Mouse (Mus musculus) T-cell, adult 2 months (primary cell): ENCODE results near the gene Ctsd.
"Not testable (repeated sequence)": the region's sequence is repeated elsewhere in the genome, so short reads cannot be mapped to it uniquely, and the experiment has no call there.

Experiments
- DNase-seq: peaks from one replicate; pipeline ENCODE4 v3.0.0; 2022; ENCODE audit warnings: low spot score

Ctsd gene

DNA sequence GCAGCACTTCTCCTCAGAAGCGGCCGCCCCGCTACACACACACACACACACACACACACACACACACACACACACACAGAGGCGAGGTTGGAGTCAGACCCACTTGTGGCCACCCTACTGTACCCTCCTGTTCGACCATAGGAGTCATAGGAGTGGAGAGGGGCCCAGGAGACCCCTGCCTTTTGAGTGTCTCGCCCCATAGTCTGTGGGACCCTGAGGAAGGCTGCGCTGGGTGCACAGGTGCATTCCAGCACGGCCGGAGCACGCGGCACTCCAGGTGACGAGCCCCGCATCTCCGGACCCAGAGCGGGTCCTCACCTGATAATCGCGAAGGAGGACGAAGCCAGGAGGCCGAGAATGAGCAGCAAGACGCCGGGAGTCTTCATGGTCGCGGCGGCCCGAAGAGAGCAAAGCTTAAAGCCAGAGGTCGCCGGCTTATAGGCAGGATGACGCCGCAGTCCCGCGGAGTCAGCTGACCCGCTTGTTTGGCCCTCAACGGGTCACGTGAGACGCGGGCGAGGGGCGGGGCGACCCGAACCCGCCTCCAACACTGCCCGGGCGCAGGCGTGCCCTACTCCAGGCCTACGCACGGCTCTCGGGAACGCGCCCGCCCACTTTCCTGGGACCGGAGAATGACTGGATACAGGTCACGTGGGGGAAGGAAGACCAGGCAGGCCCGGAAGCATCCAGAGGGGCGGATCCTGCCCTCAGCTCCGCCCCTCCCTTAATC lies at the start of gene Ctsd:
TSS of gene Ctsd (minus strand) at position 620 of the 730 bp plus-strand sequence.
- DNase-seq = peak; percentile 87

DNA sequence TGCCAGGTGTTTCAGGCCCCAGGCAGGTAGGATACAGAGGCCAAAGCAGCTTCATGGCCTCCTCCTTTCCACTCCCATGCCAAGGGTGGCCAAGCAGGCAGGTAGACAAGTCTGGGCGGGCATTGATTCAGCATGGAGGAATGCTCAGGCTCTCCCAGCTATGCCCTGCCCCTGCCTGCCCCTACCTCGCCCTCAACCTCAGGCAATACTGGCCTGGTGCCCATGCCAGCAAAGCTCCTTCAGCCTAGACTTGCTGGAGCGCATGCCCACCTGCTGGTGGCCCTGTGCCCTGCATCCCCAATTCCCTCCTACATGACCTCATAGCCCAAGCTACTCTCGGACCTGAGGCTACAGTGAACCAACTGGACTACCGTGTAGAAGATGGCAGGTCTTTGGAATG lies 49.5 kb upstream of the Ctsd start:
- no peak for DNase-seq

DNA sequence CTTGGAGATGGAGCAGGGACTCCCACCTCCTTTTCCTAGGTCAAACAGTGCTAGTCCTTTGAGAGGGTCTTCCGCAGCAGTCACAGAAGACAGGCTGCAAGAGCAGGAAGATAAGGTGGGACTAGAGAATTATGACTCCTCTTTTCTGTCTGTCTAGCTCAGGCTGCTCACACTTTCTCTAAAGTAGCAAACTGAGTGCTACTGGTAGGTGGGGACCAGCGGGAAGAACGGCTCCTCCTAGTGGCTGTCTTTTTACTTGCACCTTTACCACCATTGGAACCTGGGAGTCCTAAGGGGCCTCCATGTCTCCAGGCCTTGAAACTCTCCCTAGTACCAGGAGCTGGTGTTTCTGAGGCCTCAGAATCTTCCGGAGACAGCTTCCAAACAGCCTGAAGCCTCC lies 47.7 kb upstream of the Ctsd start:
- peak; percentile 67 for DNase-seq

DNA sequence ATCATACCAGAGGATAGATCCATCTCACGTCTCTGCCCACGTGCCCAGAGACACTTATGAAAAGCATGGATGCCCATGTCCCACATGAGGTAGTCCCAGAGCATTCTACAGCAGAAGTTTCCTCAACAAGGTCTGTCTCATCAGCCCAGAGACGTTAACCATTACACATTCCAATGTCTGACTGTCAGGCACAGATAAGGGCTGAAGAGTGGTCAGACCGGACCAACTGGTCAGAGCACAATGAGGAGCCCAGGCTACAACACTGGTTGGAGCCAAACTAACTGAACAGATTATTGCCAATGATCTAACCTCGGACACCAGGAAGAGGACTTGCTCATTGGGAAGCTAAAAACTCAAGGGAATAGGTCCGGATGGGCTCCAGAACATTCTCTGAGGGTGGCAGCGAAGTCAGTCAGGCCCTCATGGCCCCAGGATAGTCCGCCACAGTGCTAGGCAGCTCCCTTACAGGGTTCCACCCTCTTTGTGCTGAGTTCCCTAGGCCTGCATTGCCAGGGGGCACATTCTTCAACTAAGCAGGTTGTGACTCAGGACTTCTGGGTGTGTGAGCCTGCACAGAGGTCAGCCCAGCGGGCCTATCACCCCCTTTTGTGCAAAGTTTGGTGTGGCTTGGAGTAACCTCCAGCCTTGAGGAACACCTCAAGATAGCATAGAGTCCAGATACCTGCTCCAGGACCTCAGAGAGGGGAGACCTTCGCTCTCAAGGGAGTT lies 46.5 kb upstream of the Ctsd start, which contains the start of gene Syt8:
TSS of gene Syt8 (plus strand) at position 714 of the 729 bp plus-strand sequence.
- no peak for DNase-seq

DNA sequence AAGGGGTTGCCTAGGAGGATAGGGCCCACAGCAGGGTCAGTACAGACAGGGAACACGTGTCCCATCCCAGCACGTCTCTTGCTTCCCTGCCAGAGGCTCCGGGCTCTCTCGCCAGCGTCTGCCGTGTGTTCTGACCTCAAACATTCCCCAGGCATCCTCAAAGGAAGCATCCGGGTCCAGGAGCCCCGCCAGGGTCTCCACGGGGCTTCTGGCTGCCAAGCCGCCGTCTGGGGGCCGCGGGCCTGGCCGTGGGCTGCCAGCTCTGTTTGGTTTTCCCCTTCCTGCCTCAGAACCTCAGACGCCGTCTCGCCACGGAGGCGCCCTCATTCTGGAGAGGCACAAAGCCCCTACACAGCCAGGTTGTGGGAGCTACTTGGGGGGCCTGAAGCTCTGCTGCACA lies 45.8 kb upstream of the Ctsd start:
- DNase-seq = no peak

DNA sequence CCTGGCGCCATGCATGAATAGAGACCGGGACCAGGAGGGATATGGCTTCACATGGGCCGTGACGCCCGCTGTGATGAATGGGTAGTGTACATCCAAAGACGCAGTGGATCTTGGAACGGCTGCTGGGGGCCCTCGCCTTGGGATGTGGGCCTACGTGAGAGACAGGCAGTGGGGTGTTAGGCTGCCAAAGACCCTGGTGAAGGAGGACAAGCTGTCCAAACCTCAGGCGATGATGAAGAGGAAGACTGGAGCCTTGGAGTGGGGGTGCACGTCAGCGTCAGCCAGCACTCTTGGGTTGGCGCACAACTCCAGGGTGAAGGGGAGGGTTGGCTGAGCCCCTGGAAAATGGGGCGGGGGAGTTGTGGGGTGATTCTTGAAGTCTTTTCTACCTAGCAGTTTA lies 43.3 kb upstream of the Ctsd start:
- DNase-seq = no peak

DNA sequence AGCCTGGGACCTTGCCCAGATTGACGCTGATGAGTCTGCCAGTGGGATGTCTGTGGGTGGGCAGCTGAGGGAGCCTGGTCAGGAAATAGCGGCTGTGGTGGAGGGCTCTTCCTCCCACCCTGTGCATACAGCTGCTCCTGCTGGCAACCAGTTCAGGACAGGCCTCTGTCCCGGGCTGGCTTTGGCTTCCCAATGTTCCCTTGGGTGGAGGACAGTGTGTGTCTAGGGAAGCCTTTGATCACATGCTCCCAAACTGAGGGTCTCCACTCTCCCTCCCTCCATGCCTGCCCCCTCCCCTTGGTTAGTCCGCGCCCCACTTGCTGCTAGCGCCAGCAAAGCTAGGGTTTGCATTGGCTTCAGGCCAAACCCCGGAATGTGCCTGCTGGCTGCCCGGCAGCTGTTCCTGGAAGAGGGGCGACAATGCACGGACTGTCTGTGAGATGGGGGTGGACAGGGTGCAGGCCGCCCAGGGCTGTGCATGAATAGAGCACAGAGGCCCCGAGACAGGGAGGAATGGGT lies 42.4 kb upstream of the Ctsd start:
- no peak for DNase-seq

DNA sequence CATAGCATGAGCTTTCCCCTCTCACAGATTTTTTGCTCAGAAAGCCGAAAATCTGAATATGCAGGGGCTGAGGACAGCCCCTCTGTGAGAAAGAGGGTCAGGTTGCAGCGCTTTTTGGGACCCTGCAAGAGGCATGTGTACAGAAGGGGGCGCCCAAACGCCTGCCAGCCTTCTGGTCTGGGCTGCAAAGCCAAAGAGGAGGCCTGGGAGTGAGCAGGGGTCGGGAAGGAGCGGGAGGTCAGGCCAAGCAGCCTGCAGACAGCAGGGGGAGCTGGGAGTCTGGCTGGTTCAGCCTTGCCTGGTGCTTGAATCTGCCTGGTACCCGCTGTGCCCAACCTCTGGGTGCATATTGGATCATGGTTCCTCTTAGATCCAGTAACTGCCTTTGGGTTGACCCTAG lies 40.4 kb upstream of the Ctsd start:
- DNase-seq = no peak

DNA sequence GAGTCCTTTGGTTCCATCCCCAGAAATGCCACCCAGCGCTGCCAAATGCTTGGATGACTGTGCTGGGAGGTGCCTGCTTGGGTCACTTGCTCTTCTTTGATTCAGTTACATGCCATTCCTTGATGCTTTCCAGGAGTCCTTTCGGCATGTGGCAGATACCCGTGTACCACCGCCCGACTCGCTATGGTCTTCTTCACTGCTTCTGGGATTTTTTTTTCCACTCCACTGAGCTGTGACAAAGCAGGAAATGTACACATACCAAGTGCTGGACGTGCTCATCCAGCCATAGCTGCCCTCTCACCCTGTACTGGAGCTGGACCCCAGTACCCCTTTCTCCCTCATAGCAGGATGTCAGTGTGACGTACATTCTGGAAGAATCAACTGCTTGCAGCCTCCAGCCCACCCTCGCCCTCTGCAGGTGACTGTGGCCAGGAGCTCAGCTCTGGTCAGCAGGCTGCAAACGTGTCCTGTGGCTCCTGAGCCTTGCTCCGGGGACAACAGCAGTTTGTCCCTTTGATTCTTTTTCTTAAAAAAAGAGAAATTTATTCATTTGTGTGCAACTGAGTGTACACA lies 37.9 kb upstream of the Ctsd start:
- no peak for DNase-seq

DNA sequence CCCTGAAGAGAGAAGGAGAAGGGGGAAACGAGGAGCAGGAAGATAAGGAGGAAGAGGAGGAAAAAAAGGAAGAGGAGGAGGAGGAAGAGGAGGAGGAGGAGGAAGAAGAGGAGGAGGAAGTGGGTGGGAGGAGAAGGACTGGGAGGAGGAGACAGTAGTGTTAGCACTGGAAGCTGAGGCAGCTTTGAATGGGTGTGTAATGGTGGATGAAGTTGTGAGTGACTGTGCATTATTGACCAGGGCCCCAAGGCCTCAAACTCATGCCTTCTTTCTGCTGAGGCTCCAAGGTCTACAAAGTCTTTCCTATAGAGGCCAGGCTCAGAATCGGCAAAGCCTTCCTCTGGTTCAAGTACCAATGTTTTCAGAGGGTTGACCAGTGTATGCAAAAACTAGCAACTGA lies 34.0 kb upstream of the Ctsd start:
- no peak for DNase-seq

DNA sequence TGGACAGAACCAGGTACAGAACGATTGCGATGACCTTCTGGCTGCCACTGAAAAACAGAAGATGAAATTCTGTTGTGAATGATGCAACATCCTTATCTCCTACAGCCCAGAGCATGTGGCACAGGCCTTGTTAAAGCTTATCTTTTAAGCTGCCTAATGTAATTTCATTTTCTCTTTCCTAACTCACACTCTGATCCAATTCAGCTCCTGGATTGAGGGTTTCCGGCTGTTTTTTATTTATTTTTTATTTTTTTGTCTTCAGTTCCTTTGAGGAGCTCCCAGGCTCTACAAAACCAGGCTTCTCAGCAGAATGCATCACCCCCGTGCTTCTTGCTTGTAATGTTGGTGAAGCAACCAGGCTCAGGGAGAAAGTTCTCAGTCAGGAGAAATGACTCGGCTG lies 32.0 kb upstream of the Ctsd start:
- DNase-seq = no peak

DNA sequence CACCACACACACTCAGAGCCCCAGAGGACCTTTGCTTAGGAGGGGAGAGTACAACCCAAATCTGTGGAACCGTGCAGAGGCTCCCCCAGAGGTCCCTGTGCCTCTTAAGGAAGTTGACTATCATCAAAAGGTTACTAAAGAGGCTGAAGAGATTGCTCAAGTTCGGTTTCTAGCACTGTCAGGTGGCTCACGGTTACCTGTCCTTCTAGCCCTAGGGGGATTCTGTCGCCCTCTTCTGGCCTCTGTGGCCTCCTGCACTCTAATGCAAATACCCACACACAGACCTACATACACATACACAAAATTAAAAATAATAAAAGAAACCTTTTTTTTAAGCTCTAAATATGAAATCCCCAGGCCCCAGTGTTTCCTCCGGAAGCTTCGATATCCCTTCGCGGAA lies 30.8 kb upstream of the Ctsd start:
- DNase-seq = no peak

DNA sequence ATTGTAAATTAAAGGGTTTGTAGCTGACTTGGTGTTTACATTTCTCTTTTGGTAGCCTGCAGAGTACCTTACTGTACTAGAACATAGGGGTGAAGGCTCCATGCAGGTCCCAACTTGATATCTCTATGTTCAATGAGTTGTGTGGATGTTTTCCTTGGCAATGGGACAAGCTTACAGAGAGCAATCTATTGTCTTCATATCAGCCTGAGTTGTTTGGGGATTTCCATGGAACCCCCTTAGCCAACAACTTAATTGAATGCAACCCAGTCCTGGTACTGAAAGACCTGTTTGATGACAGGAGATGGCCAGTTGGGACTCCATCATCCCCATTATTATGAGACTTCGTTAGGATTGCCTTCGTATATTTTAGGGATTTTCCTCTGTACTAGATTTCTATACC lies 30.2 kb upstream of the Ctsd start:
- DNase-seq = no peak

DNA sequence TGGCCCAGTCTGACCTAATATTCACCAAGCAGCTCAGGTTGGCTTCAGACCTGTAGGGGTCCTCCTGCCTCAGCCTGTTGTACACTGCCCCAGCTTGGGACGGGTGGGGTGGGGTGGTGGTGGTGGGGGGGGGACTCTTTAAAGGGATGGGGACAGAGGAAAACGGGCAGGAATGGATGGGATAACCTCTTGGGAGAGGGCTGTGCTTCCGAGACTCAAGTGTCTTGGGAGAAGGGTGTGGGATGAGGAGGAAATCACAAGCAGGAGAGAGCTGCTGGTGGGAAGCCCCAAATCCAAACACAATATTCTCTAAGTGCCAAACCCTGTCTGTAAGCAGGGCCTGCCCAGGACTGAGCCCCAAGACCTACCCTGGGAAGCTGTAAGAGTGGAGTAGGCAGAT lies 28.4 kb upstream of the Ctsd start:
- no peak for DNase-seq

DNA sequence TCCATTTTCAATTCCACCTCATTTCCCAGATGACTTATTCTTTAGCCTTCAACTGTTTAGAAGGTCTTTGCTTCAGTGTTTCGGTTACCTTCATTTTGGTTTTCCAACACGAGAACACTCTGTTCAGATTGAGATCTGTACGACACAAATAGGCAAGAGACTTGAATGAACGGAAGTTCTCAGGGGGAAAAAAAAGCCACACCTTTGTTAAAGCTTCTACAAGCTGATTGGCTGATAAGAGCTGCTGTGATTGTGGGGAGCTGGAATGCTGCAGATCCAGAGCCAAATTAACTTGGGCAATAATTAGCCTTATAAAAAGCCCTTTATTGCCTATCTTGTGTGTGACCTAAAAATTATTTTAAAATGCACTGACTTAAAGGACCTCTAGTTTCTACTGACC lies 27.5 kb upstream of the Ctsd start:
- DNase-seq = no peak

DNA sequence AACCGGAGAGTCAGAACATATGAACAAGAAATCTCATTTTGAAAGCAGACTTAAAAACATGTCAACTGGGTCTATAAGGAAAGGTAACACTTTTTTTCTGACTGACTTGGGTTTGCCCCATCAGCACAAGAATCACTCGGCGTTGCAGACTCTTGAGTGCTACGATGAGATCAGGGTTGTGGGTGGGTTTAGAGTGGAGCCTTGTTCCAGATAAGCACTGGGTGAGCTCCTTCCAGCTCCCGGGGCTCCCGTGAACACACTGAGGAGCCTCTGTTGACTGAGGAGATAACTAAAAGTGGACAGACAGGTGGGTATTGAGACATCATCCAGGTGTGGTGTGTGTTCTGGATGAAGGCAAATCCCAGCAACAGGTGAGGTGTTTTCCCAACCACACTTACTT lies 25.4 kb upstream of the Ctsd start:
- DNase-seq = no peak

DNA sequence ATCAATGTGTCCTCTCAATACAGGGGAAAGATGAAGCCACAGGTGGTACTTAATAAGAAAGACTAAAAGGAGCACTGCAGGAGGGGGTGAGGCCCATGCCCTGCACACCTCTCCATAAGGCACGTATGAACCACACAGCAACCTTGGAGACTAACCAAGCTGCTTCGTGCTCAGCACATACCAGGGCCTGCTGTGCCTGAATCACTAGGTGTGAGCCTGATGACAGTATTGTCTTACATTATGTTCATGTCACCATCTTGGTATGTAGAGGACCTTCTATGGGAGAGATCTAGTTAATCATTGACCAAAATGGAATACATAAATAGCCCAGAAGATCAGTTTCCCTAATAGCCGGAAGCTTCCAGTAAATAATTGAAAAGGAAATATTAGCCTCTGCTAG lies 21.8 kb upstream of the Ctsd start:
- no peak for DNase-seq

DNA sequence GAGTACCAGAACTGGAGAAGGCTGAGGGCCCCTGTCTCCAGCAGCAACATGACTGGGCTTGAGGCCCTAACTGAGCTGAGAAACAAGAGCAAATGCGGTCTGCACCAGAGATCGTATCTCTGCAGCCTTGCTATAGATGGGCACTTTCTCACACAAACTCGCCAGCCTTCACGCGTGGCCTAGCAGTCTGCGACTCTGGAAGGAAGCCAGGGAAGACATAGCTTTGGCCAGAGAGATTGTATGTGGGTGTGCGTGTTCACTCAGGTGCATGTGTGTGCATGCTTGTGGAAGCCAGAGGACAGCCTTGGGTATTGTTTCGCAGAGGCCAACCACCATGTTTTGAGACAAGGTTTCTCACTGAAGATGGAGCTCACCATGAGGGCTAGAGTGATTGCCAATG lies 20.8 kb upstream of the Ctsd start:
- DNase-seq = no peak

DNA sequence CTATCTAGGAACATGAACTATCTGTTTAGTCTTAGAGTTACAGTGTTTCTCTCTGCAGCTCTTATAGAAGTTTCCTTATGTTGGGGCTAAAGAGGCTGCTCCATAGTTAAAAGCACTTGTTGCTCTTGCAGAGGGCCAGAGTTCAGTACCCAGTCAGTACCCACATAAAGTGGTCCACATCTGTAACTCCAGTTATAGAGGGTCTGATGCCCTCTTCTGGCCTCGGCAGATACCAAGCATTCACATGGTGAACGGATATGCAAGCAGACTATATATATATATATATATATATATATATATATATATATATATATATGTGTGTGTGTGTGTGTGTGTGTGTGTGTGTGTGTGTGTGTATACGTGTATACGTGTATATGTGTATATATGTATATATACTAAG lies 20.1 kb upstream of the Ctsd start:
- DNase-seq = no peak

DNA sequence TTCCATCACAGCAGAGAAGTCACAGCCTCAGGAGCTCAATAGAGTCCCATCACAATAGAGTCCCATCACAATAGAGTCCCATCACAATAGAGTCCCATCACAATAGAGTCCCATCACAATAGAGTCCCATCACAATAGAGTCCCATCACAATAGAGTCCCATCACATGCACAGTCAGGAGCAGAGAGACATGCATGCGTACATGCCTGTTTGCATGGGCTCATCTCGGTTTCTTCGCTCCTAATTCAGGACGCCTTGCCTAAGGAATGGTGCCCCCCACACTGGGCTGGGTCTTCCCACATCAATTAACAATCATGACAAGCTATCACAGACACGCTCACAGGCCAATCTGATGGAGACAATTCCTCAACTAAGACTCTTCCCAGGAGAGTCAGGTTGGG lies 17.3 kb upstream of the Ctsd start:
- not testable (repeated sequence) for DNase-seq

DNA sequence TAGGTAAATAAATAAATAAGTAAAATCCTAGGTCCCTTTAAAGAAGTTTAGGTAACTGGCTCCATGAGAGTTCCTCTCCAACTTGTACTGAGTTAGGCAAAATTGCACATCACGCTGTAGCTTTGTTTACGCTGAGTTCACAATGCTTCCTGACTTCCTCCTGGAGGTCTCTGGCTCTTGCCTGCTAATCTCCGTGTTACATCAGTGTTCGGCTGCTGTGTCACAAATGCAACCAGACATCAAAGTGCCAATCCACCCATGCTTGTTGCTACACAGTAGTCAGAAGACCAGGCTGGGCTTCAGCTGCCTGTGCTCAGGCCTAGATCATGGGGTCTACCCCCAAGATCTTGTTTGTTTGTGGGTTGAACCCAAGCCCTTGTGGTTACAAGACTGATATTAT lies 15.8 kb upstream of the Ctsd start:
- DNase-seq = no peak

DNA sequence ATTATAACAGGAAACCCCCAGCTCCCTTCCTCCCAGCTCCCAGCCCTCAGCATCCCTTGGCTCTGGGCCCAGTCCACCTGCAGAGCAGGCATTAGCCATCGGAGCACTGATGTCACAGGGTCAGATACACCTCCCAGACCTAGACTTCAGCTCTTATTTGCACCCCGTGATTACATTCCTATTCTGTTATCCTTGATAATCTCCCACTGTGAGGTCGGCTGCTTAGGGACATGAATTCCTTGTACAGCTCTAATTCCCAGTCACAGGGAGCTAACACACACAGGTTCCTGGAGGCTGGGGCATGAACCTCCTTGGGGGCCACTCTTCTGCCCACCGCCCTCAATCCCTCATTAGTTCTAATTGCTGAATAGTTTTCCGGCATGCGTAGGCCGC lies 12.9 kb upstream of the Ctsd start:
- no peak for DNase-seq

DNA sequence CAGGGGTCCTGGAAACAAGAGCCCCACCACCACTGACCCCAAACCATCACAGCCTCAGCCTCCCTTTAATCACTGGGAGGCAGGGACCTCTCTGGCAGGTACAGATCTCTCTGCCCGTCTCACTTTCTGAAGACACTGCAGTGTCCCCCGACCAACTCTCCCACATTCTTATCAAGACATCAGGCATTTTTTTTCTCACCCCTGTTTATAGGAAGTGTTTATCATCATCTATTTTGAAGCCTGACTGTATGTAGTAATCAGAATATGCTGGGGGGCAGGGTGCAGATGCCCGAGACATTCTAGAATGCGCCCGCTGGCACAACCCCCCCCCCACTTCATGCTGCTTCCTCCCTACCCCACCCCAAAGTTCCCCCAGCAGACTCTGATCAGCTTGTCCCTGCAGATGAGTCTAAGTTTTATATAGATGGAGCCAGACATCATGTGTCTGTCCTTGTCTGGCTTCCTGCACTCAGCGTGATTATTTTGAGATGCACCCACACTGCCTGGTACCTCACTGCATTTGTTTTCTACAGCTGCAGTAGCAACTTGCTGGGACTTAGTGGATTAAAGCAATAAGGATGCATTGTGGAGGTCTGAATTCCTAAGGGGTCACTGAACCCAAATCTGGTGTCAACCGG lies 12.4 kb upstream of the Ctsd start:
- no peak for DNase-seq
